Mouse (Mus musculus): Measurements from ENCODE around the gene Snx12. TPM values are rescaled to one million over a fixed set of nuclear protein-coding genes. Genes with fewer than 3 reads are reported as not detected.

Gene Snx12
- polyA plus RNA-seq, 1 experiment from 2014 or later, result 39.0 TPM

GRCm38 (mm10) chrX:101163278-101163677 is 59.1 kb downstream of the Snx12 start:
- no peak for ATAC-seq (replicated peaks; ENCODE audit: insufficient number of reproducible peaks, low FRiP score, low TSS enrichment)

GRCm38 (mm10) chrX:101162532-101162931 is 59.8 kb downstream of the Snx12 start:
- no peak for ATAC-seq (replicated peaks; ENCODE audit: insufficient number of reproducible peaks, low FRiP score, low TSS enrichment)
- Histone ChIP-seq H3K27me3 (ENCODE audit: control insufficient read depth, insufficient read depth, low read length) (no peaks in the 10 kb centered on the region), H3K36me3 (ENCODE audit: control insufficient read depth, insufficient read depth, low read length) (no peaks in the 10 kb centered on the region), H3K4me2 (no peak overlapping the region), H3K4me3 (ENCODE audit: low read depth, low read length) (no peak overlapping the region), H3K4me1 (ENCODE audit: control insufficient read depth, insufficient read depth, low read length) (no peaks in the 10 kb centered on the region), H3K9ac (ENCODE audit: low read depth, low read length) (no peak overlapping the region), H3K27ac (ENCODE audit: low read depth, low read length) (no peak overlapping the region), H3K9me3 (replicated peaks; ENCODE audit: control insufficient read depth, low read length) (no peaks in the 10 kb centered on the region)
- 74% methylated on average over 3 of the region's 3 CpGs for WGBS (ENCODE audit: insufficient replicate concordance)

More at GRCm38 (mm10) chrX:101163278-101163677, 59.1 kb downstream of the Snx12 start:
- Histone ChIP-seq H3K36me3 (ENCODE audit: control insufficient read depth, insufficient read depth, low read length) (no peaks in the 10 kb centered on the region), H3K9me3 (replicated peaks; ENCODE audit: control insufficient read depth, low read length) (no peaks in the 10 kb centered on the region), H3K27ac (ENCODE audit: low read depth, low read length) (no peak overlapping the region), H3K4me2 (no peak overlapping the region), H3K9ac (ENCODE audit: low read depth, low read length) (no peak overlapping the region), H3K4me1 (ENCODE audit: control insufficient read depth, insufficient read depth, low read length) (no peaks in the 10 kb centered on the region), H3K4me3 (ENCODE audit: low read depth, low read length) (no peak overlapping the region), H3K27me3 (ENCODE audit: control insufficient read depth, insufficient read depth, low read length) (no peaks in the 10 kb centered on the region)
- WGBS (ENCODE audit: insufficient replicate concordance), result 76% methylated on average over 3 of the region's 3 CpGs

GRCm38 (mm10) chrX:101157488-101157887 is 64.9 kb downstream of the Snx12 start:
- H3K27me3 ChIP-seq (ENCODE audit: control insufficient read depth, insufficient read depth, low read length), result no peaks in the 10 kb centered on the region
- no peaks in the 10 kb centered on the region for H3K9me3 ChIP-seq (replicated peaks; ENCODE audit: control insufficient read depth, low read length)
- H3K4me1 ChIP-seq (ENCODE audit: control insufficient read depth, insufficient read depth, low read length), result no peaks in the 10 kb centered on the region
- ATAC-seq (replicated peaks; ENCODE audit: insufficient number of reproducible peaks, low FRiP score, low TSS enrichment), result no peak
- no peak overlapping the region for H3K9ac ChIP-seq (ENCODE audit: low read depth, low read length)
- no peak overlapping the region for H3K27ac ChIP-seq (ENCODE audit: low read depth, low read length)
- 80% methylated on average over 2 of the region's 2 CpGs for WGBS (ENCODE audit: insufficient replicate concordance)
- H3K36me3 ChIP-seq (ENCODE audit: control insufficient read depth, insufficient read depth, low read length), result no peaks in the 10 kb centered on the region
- no peak overlapping the region for H3K4me3 ChIP-seq (ENCODE audit: low read depth, low read length)
- no peak overlapping the region for H3K4me2 ChIP-seq

GRCm38 (mm10) chrX:101156369-101156768 is 66.0 kb downstream of the Snx12 start:
- Histone ChIP-seq H3K9ac (ENCODE audit: low read depth, low read length) (no peak overlapping the region), H3K4me2 (no peak overlapping the region), H3K27me3 (ENCODE audit: control insufficient read depth, insufficient read depth, low read length) (no peaks in the 10 kb centered on the region), H3K9me3 (replicated peaks; ENCODE audit: control insufficient read depth, low read length) (no peaks in the 10 kb centered on the region), H3K27ac (ENCODE audit: low read depth, low read length) (no peak overlapping the region), H3K4me1 (ENCODE audit: control insufficient read depth, insufficient read depth, low read length) (no peaks in the 10 kb centered on the region), H3K4me3 (ENCODE audit: low read depth, low read length) (no peak overlapping the region), H3K36me3 (ENCODE audit: control insufficient read depth, insufficient read depth, low read length) (no peaks in the 10 kb centered on the region)
- no peak for ATAC-seq (replicated peaks; ENCODE audit: insufficient number of reproducible peaks, low FRiP score, low TSS enrichment)
- WGBS (ENCODE audit: insufficient replicate concordance), result 27% methylated on average over 5 of the region's 5 CpGs

GRCm38 (mm10) chrX:101147506-101147905 is 74.9 kb downstream of the Snx12 start:
- H3K4me1 ChIP-seq (ENCODE audit: control insufficient read depth, insufficient read depth, low read length), result no peaks in the 10 kb centered on the region
- no peaks in the 10 kb centered on the region for H3K9me3 ChIP-seq (replicated peaks; ENCODE audit: control insufficient read depth, low read length)
- 67% methylated on average over 5 of the region's 5 CpGs for WGBS (ENCODE audit: insufficient replicate concordance)
- no peak for ATAC-seq (replicated peaks; ENCODE audit: insufficient number of reproducible peaks, low FRiP score, low TSS enrichment)
- no peak overlapping the region for H3K4me2 ChIP-seq
- no peak overlapping the region for H3K27ac ChIP-seq (ENCODE audit: low read depth, low read length)
- H3K9ac ChIP-seq (ENCODE audit: low read depth, low read length), result no peak overlapping the region
- no peaks in the 10 kb centered on the region for H3K27me3 ChIP-seq (ENCODE audit: control insufficient read depth, insufficient read depth, low read length)
- no peaks in the 10 kb centered on the region for H3K36me3 ChIP-seq (ENCODE audit: control insufficient read depth, insufficient read depth, low read length)
- H3K4me3 ChIP-seq (ENCODE audit: low read depth, low read length), result no peak overlapping the region

- Histone ChIP-seq H3K9ac (ENCODE audit: low read depth, low read length) (no peak overlapping the region), H3K4me3 (ENCODE audit: low read depth, low read length) (no peak overlapping the region), H3K4me1 (ENCODE audit: control insufficient read depth, insufficient read depth, low read length) (no peaks in the 10 kb centered on the region), H3K36me3 (ENCODE audit: control insufficient read depth, insufficient read depth, low read length) (no peaks in the 10 kb centered on the region), H3K27me3 (ENCODE audit: control insufficient read depth, insufficient read depth, low read length) (no peaks in the 10 kb centered on the region), H3K27ac (ENCODE audit: low read depth, low read length) (no peak overlapping the region), H3K9me3 (replicated peaks; ENCODE audit: control insufficient read depth, low read length) (no peaks in the 10 kb centered on the region), H3K4me2 (peak overlapping the region; percentile 27; the same call in 1 of the 2 replicates)
- no peak for ATAC-seq (replicated peaks; ENCODE audit: insufficient number of reproducible peaks, low FRiP score, low TSS enrichment)
- 40% methylated on average over 12 of the region's 12 CpGs for WGBS (ENCODE audit: insufficient replicate concordance)
Observed at GRCm38 (mm10) chrX:101131992-101132791, 90.2 kb downstream of the Snx12 start.

- Histone ChIP-seq H3K4me2 (no peak overlapping the region), H3K36me3 (ENCODE audit: control insufficient read depth, insufficient read depth, low read length) (no peaks in the 10 kb centered on the region), H3K4me3 (ENCODE audit: low read depth, low read length) (no peak overlapping the region), H3K9me3 (replicated peaks; ENCODE audit: control insufficient read depth, low read length) (no peaks in the 10 kb centered on the region), H3K9ac (ENCODE audit: low read depth, low read length) (no peak overlapping the region), H3K27me3 (ENCODE audit: control insufficient read depth, insufficient read depth, low read length) (no peaks in the 10 kb centered on the region), H3K4me1 (ENCODE audit: control insufficient read depth, insufficient read depth, low read length) (no peaks in the 10 kb centered on the region), H3K27ac (ENCODE audit: low read depth, low read length) (no peak overlapping the region)
- no peak for ATAC-seq (replicated peaks; ENCODE audit: insufficient number of reproducible peaks, low FRiP score, low TSS enrichment)
- WGBS (ENCODE audit: insufficient replicate concordance), result 25% methylated on average over 7 of the region's 7 CpGs
Observed at GRCm38 (mm10) chrX:101131001-101131400, 91.4 kb downstream of the Snx12 start.

- WGBS (ENCODE audit: insufficient replicate concordance), result 77% methylated on average over 2 of the region's 2 CpGs
- no peaks in the 10 kb centered on the region for H3K36me3 ChIP-seq (ENCODE audit: control insufficient read depth, insufficient read depth, low read length)
Observed at GRCm38 (mm10) chrX:101128559-101128958, 93.8 kb downstream of the Snx12 start.

GRCm38 (mm10) chrX:101126977-101127376 is 95.4 kb downstream of the Snx12 start:
- WGBS (ENCODE audit: insufficient replicate concordance), result 51% methylated on average over 2 of the region's 2 CpGs
- no peaks in the 10 kb centered on the region for H3K27me3 ChIP-seq (ENCODE audit: control insufficient read depth, insufficient read depth, low read length)
- no peaks in the 10 kb centered on the region for H3K4me1 ChIP-seq (ENCODE audit: control insufficient read depth, insufficient read depth, low read length)
- no peak overlapping the region for H3K27ac ChIP-seq (ENCODE audit: low read depth, low read length)
- H3K4me2 ChIP-seq, result no peak overlapping the region
- no peak overlapping the region for H3K9ac ChIP-seq (ENCODE audit: low read depth, low read length)
- ATAC-seq (replicated peaks; ENCODE audit: insufficient number of reproducible peaks, low FRiP score, low TSS enrichment), result no peak
- H3K36me3 ChIP-seq (ENCODE audit: control insufficient read depth, insufficient read depth, low read length), result no peaks in the 10 kb centered on the region
- no peak overlapping the region for H3K4me3 ChIP-seq (ENCODE audit: low read depth, low read length)
- no peaks in the 10 kb centered on the region for H3K9me3 ChIP-seq (replicated peaks; ENCODE audit: control insufficient read depth, low read length)

More at GRCm38 (mm10) chrX:101128559-101128958, 93.8 kb downstream of the Snx12 start:
- H3K9me3 ChIP-seq (replicated peaks; ENCODE audit: control insufficient read depth, low read length), result no peaks in the 10 kb centered on the region
- H3K4me1 ChIP-seq (ENCODE audit: control insufficient read depth, insufficient read depth, low read length), result no peaks in the 10 kb centered on the region
- no peak overlapping the region for H3K27ac ChIP-seq (ENCODE audit: low read depth, low read length)
- H3K4me2 ChIP-seq, result no peak overlapping the region
- H3K27me3 ChIP-seq (ENCODE audit: control insufficient read depth, insufficient read depth, low read length), result no peaks in the 10 kb centered on the region
- no peak overlapping the region for H3K9ac ChIP-seq (ENCODE audit: low read depth, low read length)
- no peak for ATAC-seq (replicated peaks; ENCODE audit: insufficient number of reproducible peaks, low FRiP score, low TSS enrichment)
- H3K4me3 ChIP-seq (ENCODE audit: low read depth, low read length), result no peak overlapping the region
